Mouse (Mus musculus) lung, postnatal 0 days (tissue): ENCODE results near the gene Gbx1. TPM values are rescaled to one million over a fixed set of nuclear protein-coding genes. Genes with fewer than 3 reads are reported as not detected.

Experiments
- ATAC-seq: fragments of 200-750 bp; cut with Nextera tagmentation; 2 replicates; pipeline ENCODE4 v1.8.0; 2017; ENCODE audit warnings: moderate library complexity
- DNase-seq: peaks from one replicate; pipeline ENCODE4 v3.0.0-alpha.2; 2016; ENCODE audit warnings: low spot score
- H3K27ac ChIP-seq: fragments of 300-500 bp; sonication (generic); 2 replicates; pipeline ENCODE4 v1.5.1; 2014; ENCODE audit warnings: antibody characterized with exemption, mild to moderate bottlenecking, low read length, mixed read lengths
- H3K27me3 ChIP-seq: fragments of 300-500 bp; sonication (generic); replicated peaks from 2 replicates; pipeline ENCODE4 v1.6.1; 2014; ENCODE audit warnings: low read length, mixed read lengths; ENCODE audit not compliant: insufficient read depth
- H3K36me3 ChIP-seq: fragments of 300-500 bp; sonication (generic); 2 replicates; pipeline ENCODE4 v1.6.1; 2014; ENCODE audit warnings: low read length, mixed read lengths; ENCODE audit not compliant: insufficient read depth
- H3K4me1 ChIP-seq: fragments of 300-500 bp; sonication (generic); 2 replicates; pipeline ENCODE4 v1.6.1; 2014; ENCODE audit warnings: antibody characterized with exemption, low read depth, low read length, mixed read lengths; ENCODE audit not compliant: insufficient read depth
- H3K4me2 ChIP-seq: fragments of 300-500 bp; sonication (generic); replicated peaks from 2 replicates; pipeline ENCODE4 v1.6.1; 2014; ENCODE audit warnings: low read depth, mild to moderate bottlenecking, low read length, moderate library complexity, mixed read lengths
- H3K4me3 ChIP-seq: fragments of 300-500 bp; sonication (generic); 2 replicates; pipeline ENCODE4 v1.5.1; 2014; ENCODE audit warnings: low read depth, low read length
- H3K9ac ChIP-seq: fragments of 300-500 bp; sonication (generic); replicated peaks from 2 replicates; pipeline ENCODE4 v1.6.1; 2014; ENCODE audit warnings: low read depth, mild to moderate bottlenecking
- H3K9me3 ChIP-seq: fragments of 300-500 bp; sonication (generic); 2 replicates; pipeline ENCODE4 v1.6.1; 2016; ENCODE audit warnings: low read length, mixed read lengths
- CTCF ChIP-seq: IDR thresholded peaks from 2 replicates; pipeline ENCODE4 v1.5.1; 2016; ENCODE audit warnings: antibody characterized with exemption, mild to moderate bottlenecking
- EP300 ChIP-seq: IDR thresholded peaks from 2 replicates; pipeline ENCODE4 v1.6.1; 2016; ENCODE audit warnings: antibody characterized with exemption, mild to moderate bottlenecking, control low read depth
- WGBS: fragments of 180-500 bp; shearing (Covaris S2); extraction: QIAGEN DNeasy Blood & Tissue Kit; methylation state at CpG from one replicate; pipeline ENCODE4 v1.1.7; 2014; 5-methylcytosine and 5-hydroxymethylcytosine counted together
- polyA plus RNA-seq: library from polyadenylated mRNA; unstranded; fragments of >200 nt; fragmentation: Nextera tagmentation; extraction: Ambion mirVana; gene quantifications from 2 replicates; pipeline ENCODE4 v1.2.1, GENCODE M21; 2015

The Gbx1 gene
- polyA plus RNA-seq, 1 experiment from 2014 or later, result 0.06 TPM

DNA sequence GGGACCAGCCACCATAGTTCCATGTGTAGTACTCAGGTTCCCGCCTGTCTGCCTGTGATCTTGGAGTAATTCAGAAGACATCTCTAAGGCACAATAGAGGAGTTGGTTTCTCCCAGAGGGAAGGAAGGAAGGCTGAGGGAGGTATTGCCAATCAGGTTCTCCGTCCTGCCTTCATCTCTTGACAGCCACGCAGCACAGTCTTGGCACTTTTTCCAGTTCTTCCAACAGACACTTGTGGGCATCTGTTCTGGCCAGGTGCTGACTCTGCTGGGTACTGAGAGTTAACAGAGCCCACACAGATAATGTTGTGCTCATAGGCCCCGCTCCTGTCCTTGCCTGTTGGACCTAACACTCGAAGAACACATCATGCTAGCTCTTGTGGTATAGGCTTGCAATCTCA is 40.3 kb downstream of the Gbx1 start:
- H3K36me3 ChIP-seq, result peaks cover 57% of the 10 kb centered on the region; the same call in 1 of the 2 replicates
- H3K9ac ChIP-seq, result no peak overlapping the region
- no peaks in the 10 kb centered on the region for H3K9me3 ChIP-seq
- WGBS, result 91% methylated on average over 5 of the region's 5 CpGs
- H3K4me3 ChIP-seq, result no peak overlapping the region
- no peaks in the 10 kb centered on the region for H3K27me3 ChIP-seq
- no peak for TF ChIP-seq CTCF
- TF ChIP-seq EP300, result no peak
- DNase-seq, result no peak
- H3K4me2 ChIP-seq, result no peak overlapping the region
- no peak for ATAC-seq
- H3K27ac ChIP-seq, result no peak overlapping the region
- H3K4me1 ChIP-seq, result no peaks in the 10 kb centered on the region

DNA sequence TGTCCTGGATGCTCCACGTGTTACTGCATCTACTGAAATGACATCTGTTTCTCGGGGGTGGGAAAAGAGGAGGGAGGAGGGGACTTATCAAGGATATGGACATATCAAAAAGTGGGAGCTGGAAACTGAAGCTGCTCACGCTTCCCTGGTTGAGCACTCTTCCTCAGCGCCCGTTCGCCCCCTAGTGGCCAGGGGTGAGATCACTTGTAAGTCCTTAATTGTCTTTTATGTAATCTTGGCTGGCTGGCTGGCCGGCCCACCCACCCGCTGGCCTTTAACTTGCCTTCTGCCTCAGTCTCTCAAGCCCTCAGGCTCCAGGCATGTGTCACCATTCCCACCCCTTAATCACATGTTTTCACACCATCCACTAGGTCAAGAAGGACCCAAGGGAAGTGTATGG is 40.9 kb downstream of the Gbx1 start:
- WGBS, result 3% methylated on average over 8 of the region's 8 CpGs
- Histone ChIP-seq H3K4me2 (no peak overlapping the region), H3K4me3 (no peak overlapping the region), H3K27ac (no peak overlapping the region), H3K9ac (no peak overlapping the region), H3K36me3 (peaks cover 50% of the 10 kb centered on the region; the same call in 1 of the 2 replicates), H3K4me1 (no peaks in the 10 kb centered on the region), H3K27me3 (no peaks in the 10 kb centered on the region), H3K9me3 (no peaks in the 10 kb centered on the region)
- TF ChIP-seq CTCF, result peak; percentile 92
- TF ChIP-seq EP300, result no peak
- DNase-seq, result peak; percentile 90
- ATAC-seq, result peak; percentile 34

DNA sequence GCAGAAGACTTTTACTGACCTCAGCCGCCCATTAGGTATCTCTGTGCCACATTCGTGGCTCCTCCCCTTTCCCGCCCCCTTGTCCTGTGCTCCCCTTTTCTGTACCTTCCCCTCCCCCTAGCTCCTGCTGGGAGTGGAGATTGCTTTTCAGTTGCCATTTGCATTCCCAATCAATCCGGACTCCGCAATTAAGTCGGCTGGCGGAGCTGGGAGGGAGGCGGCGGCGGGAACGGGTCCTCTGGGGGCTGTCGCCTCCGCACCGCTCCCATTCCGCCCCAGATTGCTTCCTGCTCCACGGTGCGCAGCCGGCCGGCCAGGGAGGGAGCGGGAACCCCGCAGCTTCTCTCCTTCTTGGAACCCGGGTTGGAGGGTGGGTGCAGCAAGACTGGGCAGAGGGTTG is 42.0 kb downstream of the Gbx1 start:
- no peak overlapping the region for H3K4me2 ChIP-seq
- H3K4me1 ChIP-seq, result no peaks in the 10 kb centered on the region
- ATAC-seq (no peak), DNase-seq (no peak)
- peaks cover 45% of the 10 kb centered on the region; the same call in 1 of the 2 replicates for H3K36me3 ChIP-seq
- no peaks in the 10 kb centered on the region for H3K27me3 ChIP-seq
- H3K9me3 ChIP-seq, result no peaks in the 10 kb centered on the region
- 62% methylated on average over 22 of the region's 22 CpGs for WGBS
- H3K27ac ChIP-seq, result no peak overlapping the region
- TF ChIP-seq EP300 (no peak), CTCF (no peak; the same call in 1 of the 2 replicates)
- no peak overlapping the region for H3K4me3 ChIP-seq
- H3K9ac ChIP-seq, result no peak overlapping the region

DNA sequence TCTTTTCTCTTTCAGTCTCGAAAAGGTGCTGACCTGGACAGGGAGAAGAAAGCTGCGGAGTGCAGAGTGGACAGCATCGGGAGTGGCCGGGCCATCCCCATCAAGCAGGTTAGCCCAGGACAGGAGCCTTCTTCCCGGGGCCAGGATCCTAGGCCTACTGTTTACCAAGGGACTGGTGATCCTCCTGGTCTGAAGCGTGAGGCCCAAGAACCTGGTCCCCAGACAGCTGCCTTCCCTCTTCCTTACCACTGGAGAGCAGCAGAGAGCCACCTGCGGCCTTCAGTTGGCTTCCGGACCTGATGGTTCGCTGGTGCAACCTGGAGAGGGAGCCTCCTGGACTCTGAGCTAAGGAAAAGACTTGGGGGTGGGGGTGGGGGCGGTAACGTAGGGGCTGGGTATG is 43.7 kb downstream of the Gbx1 start:
- H3K4me2 ChIP-seq, result no peak overlapping the region
- no peak overlapping the region for H3K4me3 ChIP-seq
- H3K9ac ChIP-seq, result no peak overlapping the region
- ATAC-seq (peak; percentile 70), DNase-seq (peak; percentile 88)
- peaks cover 54% of the 10 kb centered on the region for H3K36me3 ChIP-seq
- H3K4me1 ChIP-seq, result no peaks in the 10 kb centered on the region
- H3K27ac ChIP-seq, result no peak overlapping the region
- H3K9me3 ChIP-seq, result no peaks in the 10 kb centered on the region
- peak; percentile 89 for TF ChIP-seq CTCF
- TF ChIP-seq EP300, result no peak
- 34% methylated on average over 11 of the region's 11 CpGs for WGBS
- H3K27me3 ChIP-seq, result no peaks in the 10 kb centered on the region

DNA sequence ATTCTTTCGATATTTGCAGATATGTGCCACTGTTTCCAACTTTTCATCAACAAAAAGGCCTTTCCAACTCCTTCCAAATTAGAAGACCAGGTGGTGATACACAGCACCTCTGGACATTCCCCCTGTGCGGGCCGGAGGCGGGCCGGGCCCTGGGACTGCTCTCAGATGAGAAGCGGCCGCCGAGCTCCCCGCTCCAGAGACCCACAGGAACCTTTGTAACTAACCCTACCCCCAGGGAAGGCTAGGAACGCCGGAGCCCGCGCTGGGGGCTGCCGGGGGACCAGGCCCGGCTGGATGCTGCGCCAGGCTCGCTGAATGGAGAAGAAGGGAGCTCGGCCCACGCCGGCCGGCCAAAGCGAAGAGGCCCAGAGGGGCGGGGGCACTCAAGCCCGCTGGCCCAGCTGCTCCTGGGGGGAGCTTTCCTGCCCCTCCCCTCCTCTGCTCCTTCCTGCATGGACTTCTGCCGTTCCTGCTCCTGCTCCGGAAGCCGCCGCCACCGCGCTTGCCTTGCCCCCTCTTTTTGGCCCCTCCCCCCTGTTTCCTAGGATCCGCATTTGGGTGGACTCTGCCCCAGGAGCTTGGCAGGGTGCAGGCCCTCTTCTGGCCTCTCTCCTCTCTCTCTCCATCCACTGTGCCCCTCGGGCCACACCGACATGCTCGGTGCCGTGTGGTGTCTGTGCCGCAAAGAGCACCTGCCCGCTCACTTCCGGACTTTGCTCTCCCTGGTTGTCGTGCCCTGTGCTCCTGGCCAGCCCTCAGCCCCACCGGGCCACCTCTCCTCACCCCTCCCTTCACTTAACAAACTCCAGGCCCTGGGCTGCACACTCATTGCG is 44.5 kb downstream of the Gbx1 start:
- 56% methylated on average over 39 of the region's 41 CpGs for WGBS
- Histone ChIP-seq H3K36me3 (peaks cover 58% of the 10 kb centered on the region), H3K4me3 (no peak overlapping the region), H3K4me1 (no peaks in the 10 kb centered on the region), H3K9me3 (no peaks in the 10 kb centered on the region), H3K9ac (no peak overlapping the region), H3K4me2 (no peak overlapping the region), H3K27ac (no peak overlapping the region), H3K27me3 (no peaks in the 10 kb centered on the region)
- TF ChIP-seq EP300, result no peak
- TF ChIP-seq CTCF, result no peak
- ATAC-seq (no peak), DNase-seq (no peak)

DNA sequence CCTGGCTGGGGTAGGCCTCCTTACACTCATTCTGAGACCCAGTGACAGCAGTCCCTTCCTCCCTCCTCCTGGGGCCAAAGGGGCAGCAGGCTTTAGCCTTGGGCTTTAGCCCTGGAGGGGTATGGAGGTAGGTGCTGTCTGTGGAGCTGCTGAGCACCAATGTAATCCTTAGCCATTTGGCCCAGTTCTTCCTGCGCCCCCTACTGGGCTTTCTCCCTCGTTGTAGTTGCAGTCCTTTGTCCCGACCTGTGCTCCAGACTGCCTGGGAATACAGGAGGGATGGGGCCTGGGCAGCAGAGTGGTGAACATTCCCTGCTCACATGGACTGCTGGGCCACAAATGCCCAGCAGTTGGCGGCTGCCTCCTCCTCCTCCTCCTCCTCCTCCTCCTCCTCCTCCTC is 45.4 kb downstream of the Gbx1 start:
- no peaks in the 10 kb centered on the region for H3K9me3 ChIP-seq
- no peaks in the 10 kb centered on the region for H3K27me3 ChIP-seq
- H3K4me2 ChIP-seq, result no peak overlapping the region
- H3K36me3 ChIP-seq, result peaks cover 57% of the 10 kb centered on the region
- H3K9ac ChIP-seq, result no peak overlapping the region
- 9% methylated on average over 4 of the region's 4 CpGs for WGBS
- no peak overlapping the region for H3K27ac ChIP-seq
- ATAC-seq, result peak; percentile 67
- TF ChIP-seq CTCF (peak; percentile 82), EP300 (no peak)
- DNase-seq, result peak; percentile 77
- H3K4me3 ChIP-seq, result no peak overlapping the region
- no peaks in the 10 kb centered on the region for H3K4me1 ChIP-seq
